Mouse (Mus musculus) spleen, adult 12 weeks (tissue): Measurements from ENCODE around the gene 9030624G23Rik.
"Not testable (repeated sequence)": the region's sequence is repeated elsewhere in the genome, so short reads cannot be mapped to it uniquely, and the experiment has no call there.

Experiments used
- DNase-seq: peaks from one replicate; pipeline ENCODE4 v3.0.0; 2022; ENCODE audit warnings: low spot score

Gene 9030624G23Rik

GRCm38 (mm10) chr12:24097108-24097520 lies at the start of gene 9030624G23Rik:
Gene 9030624G23Rik, minus strand, starts transcription at chr12:24097246.
- DNase-seq, result not testable (repeated sequence)

DNA sequence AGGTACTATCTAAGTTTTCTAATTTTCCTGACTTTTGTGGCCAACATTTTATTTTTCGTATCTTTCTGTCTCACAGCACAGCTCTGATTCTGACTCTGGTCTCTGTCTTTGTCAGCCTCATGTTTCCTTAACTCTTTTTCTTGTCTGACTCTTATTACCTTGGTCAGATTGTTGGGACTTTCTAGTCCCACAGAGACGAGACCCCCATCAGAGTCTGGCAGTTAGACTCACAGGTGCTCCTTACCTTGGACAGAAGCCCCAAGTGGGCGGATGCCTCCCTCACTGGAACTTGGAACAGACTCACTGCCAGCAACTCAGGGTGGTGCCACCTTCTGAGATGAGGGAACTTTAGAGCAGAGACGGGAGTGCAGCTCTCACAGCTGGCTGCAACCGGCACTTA lies 13.9 kb downstream of the 9030624G23Rik start:
- not testable (repeated sequence) for DNase-seq
